Mouse (Mus musculus): ENCODE measurements around the gene Ppfibp1. TPM values are rescaled to one million over a fixed set of nuclear protein-coding genes. Genes with fewer than 3 reads are reported as not detected.
A peak's percentile ranks its signal among the peaks of the same experiment; 100 is the strongest.

The Ppfibp1 gene
- total RNA-seq, 2 experiments from 2014 or later = 56.5 to 64.7 TPM

DNA sequence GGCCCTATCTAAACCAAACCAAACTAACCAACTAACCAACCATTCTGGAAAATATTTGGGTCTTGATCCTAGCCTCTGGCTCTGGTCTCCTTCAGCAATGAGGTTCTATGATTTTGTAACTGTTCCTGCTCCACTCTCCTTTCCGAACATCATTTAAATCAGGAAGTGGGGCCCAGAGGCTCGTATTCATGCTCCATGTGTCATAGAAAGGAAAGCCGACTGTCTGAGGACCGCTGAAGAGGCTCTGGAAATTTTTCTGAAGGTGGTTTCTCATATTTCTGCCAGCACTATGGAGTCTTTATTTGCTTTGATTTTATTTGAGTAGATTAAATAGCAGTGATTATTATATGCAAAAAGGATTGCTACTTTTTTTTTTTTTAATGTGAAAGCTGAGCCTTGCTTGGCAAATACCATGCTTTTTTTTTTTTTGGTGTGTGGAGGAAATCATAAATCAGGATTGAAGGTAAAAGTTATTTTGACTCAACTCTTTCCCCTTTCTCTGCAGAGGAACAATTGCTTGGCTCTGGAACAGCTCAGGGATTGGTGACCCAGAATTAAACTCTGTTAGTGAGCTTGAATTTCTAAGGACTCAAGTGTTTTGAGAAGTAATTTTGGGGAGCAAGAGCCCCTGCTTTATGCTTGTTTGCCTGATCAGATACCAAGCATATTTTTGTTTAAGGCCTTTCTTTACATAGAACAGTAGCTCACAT is 25.4 kb downstream of the Ppfibp1 start:
- no peak for DNase-seq (ENCODE audit: low spot score in 2 of 2)

GRCm38 (mm10) chr6:146915808-146916207 is 27.5 kb downstream of the Ppfibp1 start:
- DNase-seq (ENCODE audit: low spot score in 2 of 2) = no peak

GRCm38 (mm10) chr6:146917396-146917795 is 29.1 kb downstream of the Ppfibp1 start:
- DNase-seq (ENCODE audit: low spot score in 2 of 2) = no peak

GRCm38 (mm10) chr6:146918341-146918740 is 30.1 kb downstream of the Ppfibp1 start:
- no peak for DNase-seq (ENCODE audit: low spot score in 2 of 2)

DNA sequence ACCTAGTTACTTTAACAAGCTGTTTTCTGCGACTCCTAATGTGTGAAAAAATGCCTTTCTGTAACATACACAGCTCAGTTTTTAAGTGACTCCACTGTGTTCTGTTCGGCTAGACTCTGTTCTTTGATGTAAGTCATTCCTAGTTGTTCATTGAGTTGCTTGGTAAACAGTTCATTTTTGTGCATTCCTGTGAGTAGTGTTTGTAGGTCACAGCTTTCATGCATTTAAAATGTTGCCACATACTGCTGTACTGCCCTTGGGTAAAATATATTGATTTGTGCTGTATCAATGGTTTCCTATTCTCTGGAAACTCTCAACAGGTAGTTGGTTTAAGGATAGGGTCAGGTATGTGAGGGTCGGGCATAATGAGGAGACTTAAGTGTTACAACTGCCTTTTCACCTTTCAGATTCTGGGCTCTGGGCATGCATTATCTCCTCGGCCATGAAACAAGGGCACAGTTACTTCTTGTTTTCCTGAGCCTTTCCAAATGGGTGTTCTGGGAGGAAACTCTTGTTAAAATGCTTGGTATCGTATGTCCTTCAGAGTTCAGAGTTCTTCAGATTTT is 38.2 kb downstream of the Ppfibp1 start:
- DNase-seq (ENCODE audit: low spot score in 2 of 2) = no peak

GRCm38 (mm10) chr6:146928108-146928507 is 39.8 kb downstream of the Ppfibp1 start:
- DNase-seq (ENCODE audit: low spot score in 2 of 2) = no peak

GRCm38 (mm10) chr6:146929031-146929430 is 40.7 kb downstream of the Ppfibp1 start:
- DNase-seq (ENCODE audit: low spot score in 2 of 2) = no peak

GRCm38 (mm10) chr6:146933123-146933522 is 44.8 kb downstream of the Ppfibp1 start:
- no peak for DNase-seq (ENCODE audit: low spot score in 2 of 2)

- peak in 1 of 2 experiments; percentile 32 for DNase-seq (ENCODE audit: low spot score in 2 of 2)
Measured at GRCm38 (mm10) chr6:146935957-146936356, 47.7 kb downstream of the Ppfibp1 start.

GRCm38 (mm10) chr6:146939026-146939425 is 50.7 kb downstream of the Ppfibp1 start:
- DNase-seq (ENCODE audit: low spot score in 2 of 2) = no peak

DNA sequence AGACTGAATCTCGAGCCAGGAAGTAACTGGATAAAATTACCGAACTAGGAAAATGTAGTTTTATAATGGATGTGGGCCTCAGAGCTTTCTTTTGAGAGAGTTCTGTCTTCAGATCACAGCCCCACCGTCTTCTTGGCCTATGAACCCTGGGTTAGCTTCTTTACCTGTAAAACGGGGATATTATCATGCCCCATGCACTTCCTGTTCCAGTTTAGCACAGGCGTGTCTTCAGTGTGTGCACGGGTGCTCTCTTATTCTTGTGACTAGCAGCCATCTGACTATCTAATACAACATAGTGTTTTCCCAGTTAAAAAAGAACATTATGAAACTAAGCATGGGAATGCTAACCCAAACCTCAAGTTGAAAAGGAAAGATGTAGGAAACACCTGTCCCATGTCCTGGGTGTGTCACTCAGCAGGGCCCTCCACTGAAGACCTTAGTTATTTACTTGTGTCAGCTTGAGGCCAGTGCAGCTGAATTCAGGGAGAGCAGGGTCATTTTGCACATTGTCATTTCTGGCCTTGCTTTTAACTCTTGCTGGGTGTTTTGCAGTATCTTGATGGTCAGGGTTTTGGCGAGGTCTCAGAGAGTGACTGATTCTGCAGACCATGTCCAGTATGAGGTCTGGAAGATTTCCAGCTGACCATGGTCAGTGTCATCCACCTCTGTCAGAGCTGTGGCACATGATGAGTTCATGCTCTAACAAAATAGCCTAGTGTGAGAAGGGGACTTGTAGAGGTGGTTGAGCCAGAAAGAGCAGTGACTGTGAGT is 53.4 kb downstream of the Ppfibp1 start:
- no peak for DNase-seq (ENCODE audit: low spot score in 2 of 2)

DNA sequence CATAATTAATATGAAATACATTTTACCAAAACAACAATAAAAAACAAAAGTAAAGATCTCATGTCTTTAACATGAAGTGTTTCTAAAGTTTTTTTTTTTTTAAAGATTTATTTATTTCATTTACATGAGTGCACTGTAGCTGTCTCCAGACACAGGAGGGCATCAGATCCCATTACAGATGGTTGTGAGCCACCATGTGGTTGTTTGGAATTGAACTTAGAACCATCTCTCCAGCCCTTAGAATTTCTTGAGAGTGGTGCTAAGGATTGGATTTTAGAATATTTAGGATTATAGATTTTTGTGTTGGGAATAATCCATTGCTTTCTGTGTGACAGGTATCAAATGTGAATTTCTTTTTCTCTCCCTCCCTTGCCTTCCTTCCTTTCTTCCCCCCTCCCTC is 55.7 kb downstream of the Ppfibp1 start:
- no peak for DNase-seq (ENCODE audit: low spot score in 2 of 2)

DNA sequence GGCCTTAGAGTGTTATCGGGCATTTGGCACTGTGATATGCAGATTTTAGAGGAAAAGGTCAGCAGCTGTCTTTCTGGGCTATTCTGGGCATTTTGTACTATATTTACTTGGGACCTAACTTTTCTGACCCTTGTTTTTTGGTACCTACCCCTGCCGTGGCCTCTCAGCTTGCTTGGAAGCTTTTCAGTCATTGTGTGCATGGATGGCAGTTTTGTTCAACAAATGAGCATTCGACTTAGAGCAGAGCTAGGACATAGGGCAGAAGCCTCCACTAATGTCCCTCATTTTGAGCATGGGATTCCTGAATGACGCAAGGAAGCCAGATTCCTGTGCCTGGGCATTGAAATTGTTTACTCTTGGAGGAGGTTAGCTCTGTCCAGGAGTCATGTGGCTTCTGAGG is 56.5 kb downstream of the Ppfibp1 start:
- DNase-seq (ENCODE audit: low spot score in 2 of 2) = no peak

- no peak for DNase-seq (ENCODE audit: low spot score in 2 of 2)
Measured at GRCm38 (mm10) chr6:146946327-146947029, 58.2 kb downstream of the Ppfibp1 start.

DNA sequence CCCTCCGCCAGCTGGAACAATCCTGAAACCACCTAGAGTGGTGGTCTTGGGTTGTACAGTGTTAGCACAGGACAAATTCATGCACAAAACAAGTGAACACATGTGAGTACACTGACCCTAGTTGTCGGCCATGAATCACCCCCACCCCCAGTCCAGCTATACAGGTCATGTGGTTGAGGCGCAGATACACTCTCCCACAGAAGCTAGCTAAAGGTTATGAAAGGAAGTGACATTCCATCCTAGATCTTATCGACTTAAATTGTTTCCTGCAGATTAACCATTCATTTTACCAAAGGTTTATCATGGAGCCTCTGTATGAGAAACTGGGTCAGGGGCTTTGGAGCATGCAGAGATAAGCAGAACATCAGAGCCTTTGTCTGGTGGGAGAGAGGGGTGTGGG is 58.9 kb downstream of the Ppfibp1 start:
- DNase-seq (ENCODE audit: low spot score in 2 of 2) = no peak

- DNase-seq (ENCODE audit: low spot score in 2 of 2) = no peak
Measured at GRCm38 (mm10) chr6:146949682-146950453, 61.6 kb downstream of the Ppfibp1 start.

- DNase-seq (ENCODE audit: low spot score in 2 of 2) = no peak
Measured at GRCm38 (mm10) chr6:146950454-146950832, 62.2 kb downstream of the Ppfibp1 start.

- no peak for DNase-seq (ENCODE audit: low spot score in 2 of 2)
Measured at GRCm38 (mm10) chr6:146954258-146954657, 66.0 kb downstream of the Ppfibp1 start, which contains the start of gene 1700034J05Rik. TSS of gene 1700034J05Rik (minus strand) at chr6:146954422.

GRCm38 (mm10) chr6:146955475-146955874 is 67.2 kb downstream of the Ppfibp1 start:
- DNase-seq (ENCODE audit: low spot score in 2 of 2) = no peak

DNA sequence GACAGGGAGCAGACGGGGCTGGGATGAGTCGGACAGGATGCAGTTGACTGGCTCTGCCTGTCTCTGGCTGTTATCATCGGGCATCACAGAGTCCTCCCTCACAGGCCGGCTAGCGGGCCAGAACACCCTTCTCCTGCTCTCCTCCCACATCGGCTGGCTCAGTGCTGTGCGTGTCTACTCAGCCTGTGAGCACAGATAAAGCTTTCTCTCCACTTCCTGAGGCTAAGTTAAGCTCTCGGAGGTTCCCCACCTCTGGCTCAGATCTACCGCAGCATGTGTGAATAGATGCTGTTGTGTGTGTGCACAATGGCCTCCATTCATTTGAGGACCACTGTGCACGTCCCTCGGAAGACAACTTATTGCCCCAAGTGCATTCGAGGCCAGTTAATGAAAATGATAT is 67.6 kb downstream of the Ppfibp1 start:
- peak; percentile 33 to 40 for DNase-seq (ENCODE audit: low spot score in 2 of 2)

- no peak for DNase-seq (ENCODE audit: low spot score in 2 of 2)
Measured at GRCm38 (mm10) chr6:146956961-146957360, 68.7 kb downstream of the Ppfibp1 start.
